Mouse (Mus musculus) kidney, adult 2 months (tissue): ENCODE measurements at regions not wholly inside any gene's neighbourhood (a gene's known extent, or its start where the extent isn't known, plus 50 kb on each side); places are given as distances from the start of the nearest gene placed in this dataset.

ENCODE experiments used
- DNase-seq: peaks from one replicate; pipeline ENCODE4 v3.0.0; 2021
- H3K27ac ChIP-seq: fragments of 200-500 bp; 2 replicates; pipeline ENCODE4 v1.5.1; 2012; ENCODE audit warnings: low read depth, low read length, control low read depth, inconsistent platforms; ENCODE audit not compliant: insufficient read depth
- H3K27me3 ChIP-seq: fragments of 200-500 bp; replicated peaks from 2 replicates; pipeline ENCODE4 v1.6.1; 2012; ENCODE audit warnings: mild to moderate bottlenecking, moderate library complexity, low read length, inconsistent platforms; ENCODE audit not compliant: control insufficient read depth, insufficient read depth
- H3K36me3 ChIP-seq: fragments of 200-500 bp; 2 replicates; pipeline ENCODE4 v1.6.1; 2012; ENCODE audit warnings: mild to moderate bottlenecking, moderate library complexity, low read length, inconsistent platforms; ENCODE audit not compliant: control insufficient read depth, insufficient read depth
- H3K4me1 ChIP-seq: fragments of 200-500 bp; 2 replicates; pipeline ENCODE4 v1.6.1; 2011; ENCODE audit warnings: low read length; ENCODE audit not compliant: control insufficient read depth, insufficient read depth
- H3K4me3 ChIP-seq: fragments of 200-500 bp; 2 replicates; pipeline ENCODE4 v1.5.1; 2011; ENCODE audit warnings: mild to moderate bottlenecking, low read depth, low read length, control low read depth; ENCODE audit not compliant: insufficient read depth
- CTCF ChIP-seq: fragments of 200-500 bp; conservative IDR thresholded peaks from 2 replicates; pipeline ENCODE4 v1.5.1; 2011; ENCODE audit warnings: low read depth, mild to moderate bottlenecking, control low read depth, low read length, moderate library complexity, mixed read lengths; ENCODE audit not compliant: insufficient read depth, insufficient read length
- POLR2A ChIP-seq: fragments of 200-500 bp; IDR thresholded peaks from one replicate; pipeline ENCODE4 v1.6.1; 2011; ENCODE audit warnings: low read depth, low read length, control low read depth
- WGBS: fragments of 180-500 bp; shearing (Covaris S2); methylation state at CpG from one replicate; pipeline ENCODE4 v1.1.7; 2018; 5-methylcytosine and 5-hydroxymethylcytosine counted together

DNA sequence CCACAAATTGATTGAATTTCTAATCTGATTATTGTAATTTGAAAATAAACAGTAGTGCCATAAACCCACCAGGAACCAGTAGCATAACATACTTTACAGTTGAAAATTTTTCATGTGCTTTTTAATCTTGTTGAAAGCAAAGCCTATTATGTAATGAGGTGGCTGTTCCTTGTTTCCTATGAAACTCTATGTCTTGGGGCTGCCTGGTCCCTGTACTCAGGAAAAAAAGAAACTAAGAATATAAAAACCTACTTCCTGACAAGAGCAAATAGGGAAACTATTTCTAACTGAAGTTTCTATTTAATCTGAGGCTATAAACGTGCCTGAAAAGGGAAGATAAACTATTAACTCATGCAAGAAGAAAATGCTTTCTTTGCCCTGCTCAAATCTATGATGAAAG lies 338.2 kb downstream of the Flrt2 start:
- DNase-seq, result no peak
- Histone ChIP-seq H3K4me1 (no peaks in the 10 kb centered on the region), H3K4me3 (no peak overlapping the region), H3K27ac (no peak overlapping the region), H3K36me3 (no peaks in the 10 kb centered on the region), H3K27me3 (no peaks in the 10 kb centered on the region)
- 26% methylated on average over 1 of the region's 1 CpGs for WGBS
- no peak for TF ChIP-seq POLR2A
- no peak for TF ChIP-seq CTCF

- Histone ChIP-seq H3K4me1 (no peaks in the 10 kb centered on the region), H3K36me3 (no peaks in the 10 kb centered on the region), H3K27me3 (no peaks in the 10 kb centered on the region), H3K4me3 (no peak overlapping the region), H3K27ac (no peak overlapping the region)
- TF ChIP-seq CTCF (no peak), POLR2A (no peak)
- DNase-seq, result no peak
- 69% methylated on average over 4 of the region's 4 CpGs for WGBS
Measured at GRCm38 (mm10) chr12:96075365-96075764, 383.3 kb downstream of the Flrt2 start.

GRCm38 (mm10) chr12:96090995-96091394 lies 399.0 kb downstream of the Flrt2 start:
- DNase-seq, result no peak
- TF ChIP-seq CTCF, result no peak
- TF ChIP-seq POLR2A, result no peak
- Histone ChIP-seq H3K27me3 (no peaks in the 10 kb centered on the region), H3K36me3 (no peaks in the 10 kb centered on the region), H3K4me1 (no peaks in the 10 kb centered on the region), H3K27ac (no peak overlapping the region), H3K4me3 (no peak overlapping the region)
- WGBS, result 92% methylated on average over 2 of the region's 2 CpGs

DNA sequence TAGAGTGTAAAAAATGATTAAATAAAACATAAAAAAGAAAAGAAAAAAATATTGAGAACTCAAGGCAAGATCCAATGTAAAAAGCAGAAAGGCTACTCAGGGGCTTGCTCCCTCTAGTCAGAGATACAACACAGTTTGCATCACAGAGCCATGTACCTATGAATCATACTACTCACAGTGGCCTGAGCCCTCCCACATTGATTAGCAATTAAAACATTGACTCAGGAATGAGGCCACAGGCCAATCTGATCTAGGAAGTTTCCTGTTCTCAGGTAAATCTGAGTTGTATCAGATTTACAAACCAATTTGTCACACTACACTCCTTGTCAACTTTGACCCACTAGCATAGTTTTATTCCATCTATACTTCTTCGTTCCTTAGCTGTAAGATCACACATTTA lies 414.2 kb downstream of the Flrt2 start:
- Histone ChIP-seq H3K27ac (no peak overlapping the region), H3K4me1 (no peaks in the 10 kb centered on the region), H3K36me3 (no peaks in the 10 kb centered on the region), H3K4me3 (no peak overlapping the region), H3K27me3 (no peaks in the 10 kb centered on the region)
- 78% methylated on average over 1 of the region's 1 CpGs for WGBS
- TF ChIP-seq CTCF, result no peak
- no peak for TF ChIP-seq POLR2A
- DNase-seq, result no peak

DNA sequence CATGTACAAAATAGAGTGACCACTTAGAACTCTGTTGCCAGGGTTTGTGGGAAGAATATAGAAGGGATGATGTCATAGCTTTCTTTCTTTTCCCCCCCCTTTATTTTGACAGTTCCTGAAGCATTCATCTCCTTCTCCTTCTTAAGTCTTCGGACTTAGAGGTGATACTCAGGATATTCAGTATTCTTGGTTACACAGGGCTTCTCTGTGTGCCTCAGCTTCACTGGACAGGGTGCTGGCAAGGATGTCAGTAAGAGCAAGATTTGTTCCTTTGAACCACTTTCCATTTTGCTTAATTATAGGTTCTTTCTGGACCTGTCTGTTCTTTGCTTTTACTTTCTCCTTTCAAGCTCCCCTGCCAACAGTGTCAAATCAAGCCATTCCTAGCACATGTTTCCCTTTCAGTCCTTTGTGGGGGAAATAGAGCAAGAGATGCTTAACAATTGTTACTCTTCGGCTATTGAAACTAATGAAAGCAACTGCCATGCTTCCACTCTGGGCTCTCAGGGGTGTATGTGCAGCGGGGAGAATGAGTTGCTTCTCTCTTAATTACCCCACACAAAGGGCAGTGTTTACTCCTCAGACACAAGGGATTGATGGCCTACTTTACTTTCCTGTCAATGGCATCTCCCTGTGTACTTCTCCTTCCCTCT lies 422.8 kb downstream of the Flrt2 start:
- no peak overlapping the region for H3K27ac ChIP-seq
- DNase-seq, result no peak
- no peak overlapping the region for H3K4me3 ChIP-seq
- 67% methylated on average over 3 of the region's 3 CpGs for WGBS
- no peaks in the 10 kb centered on the region for H3K36me3 ChIP-seq
- no peaks in the 10 kb centered on the region; the same call in 1 of the 2 replicates for H3K27me3 ChIP-seq
- no peaks in the 10 kb centered on the region for H3K4me1 ChIP-seq
- no peak for TF ChIP-seq POLR2A
- no peak for TF ChIP-seq CTCF

DNA sequence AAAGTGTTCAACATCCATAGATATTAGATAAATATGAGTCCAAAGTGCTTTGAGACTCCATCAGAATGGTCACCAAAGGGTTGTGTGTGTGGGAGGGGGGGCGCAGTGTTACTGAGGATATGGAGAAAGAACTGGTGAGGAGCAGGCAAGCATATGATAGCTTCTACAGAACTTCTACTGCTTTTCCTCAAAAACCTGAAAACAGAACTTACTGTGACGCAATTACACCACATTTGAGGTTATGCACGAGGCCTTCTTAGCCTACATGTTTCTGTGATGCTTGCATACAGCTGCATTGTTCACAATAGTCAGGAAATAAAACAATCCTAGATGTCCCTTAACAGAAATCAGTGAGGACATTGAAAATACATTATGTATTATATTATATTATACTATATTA lies 425.5 kb downstream of the Flrt2 start:
- Histone ChIP-seq H3K27me3 (no peaks in the 10 kb centered on the region; the same call in 1 of the 2 replicates), H3K27ac (no peak overlapping the region), H3K4me1 (no peaks in the 10 kb centered on the region), H3K4me3 (no peak overlapping the region), H3K36me3 (no peaks in the 10 kb centered on the region)
- TF ChIP-seq CTCF (no peak), POLR2A (no peak)
- WGBS, result 89% methylated on average over 3 of the region's 3 CpGs
- DNase-seq, result no peak

- Histone ChIP-seq H3K4me1 (no peaks in the 10 kb centered on the region), H3K27ac (no peak overlapping the region), H3K4me3 (no peak overlapping the region), H3K36me3 (no peaks in the 10 kb centered on the region), H3K27me3 (no peaks in the 10 kb centered on the region)
- no peak for DNase-seq
- WGBS, result 61% methylated on average over 2 of the region's 2 CpGs
- TF ChIP-seq POLR2A (no peak), CTCF (no peak)
Measured at GRCm38 (mm10) chr12:96124156-96124931, 432.3 kb downstream of the Flrt2 start.
